Mouse (Mus musculus) lung, postnatal 0 days (tissue): ENCODE data around the gene Rbm19. TPM values are rescaled to one million over a fixed set of nuclear protein-coding genes. Genes with fewer than 3 reads are reported as not detected.

ENCODE experiments used
- ATAC-seq: fragments of 200-750 bp; cut with Nextera tagmentation; 2 replicates; pipeline ENCODE4 v1.8.0; 2017; ENCODE audit warnings: moderate library complexity
- DNase-seq: peaks from one replicate; pipeline ENCODE4 v3.0.0-alpha.2; 2016; ENCODE audit warnings: low spot score
- H3K27ac ChIP-seq: fragments of 300-500 bp; sonication (generic); 2 replicates; pipeline ENCODE4 v1.5.1; 2014; ENCODE audit warnings: antibody characterized with exemption, mild to moderate bottlenecking, low read length, mixed read lengths
- H3K27me3 ChIP-seq: fragments of 300-500 bp; sonication (generic); replicated peaks from 2 replicates; pipeline ENCODE4 v1.6.1; 2014; ENCODE audit warnings: low read length, mixed read lengths; ENCODE audit not compliant: insufficient read depth
- H3K36me3 ChIP-seq: fragments of 300-500 bp; sonication (generic); 2 replicates; pipeline ENCODE4 v1.6.1; 2014; ENCODE audit warnings: low read length, mixed read lengths; ENCODE audit not compliant: insufficient read depth
- H3K4me1 ChIP-seq: fragments of 300-500 bp; sonication (generic); 2 replicates; pipeline ENCODE4 v1.6.1; 2014; ENCODE audit warnings: antibody characterized with exemption, low read depth, low read length, mixed read lengths; ENCODE audit not compliant: insufficient read depth
- H3K4me2 ChIP-seq: fragments of 300-500 bp; sonication (generic); replicated peaks from 2 replicates; pipeline ENCODE4 v1.6.1; 2014; ENCODE audit warnings: low read depth, mild to moderate bottlenecking, low read length, moderate library complexity, mixed read lengths
- H3K4me3 ChIP-seq: fragments of 300-500 bp; sonication (generic); 2 replicates; pipeline ENCODE4 v1.5.1; 2014; ENCODE audit warnings: low read depth, low read length
- H3K9ac ChIP-seq: fragments of 300-500 bp; sonication (generic); replicated peaks from 2 replicates; pipeline ENCODE4 v1.6.1; 2014; ENCODE audit warnings: low read depth, mild to moderate bottlenecking
- H3K9me3 ChIP-seq: fragments of 300-500 bp; sonication (generic); 2 replicates; pipeline ENCODE4 v1.6.1; 2016; ENCODE audit warnings: low read length, mixed read lengths
- CTCF ChIP-seq: IDR thresholded peaks from 2 replicates; pipeline ENCODE4 v1.5.1; 2016; ENCODE audit warnings: antibody characterized with exemption, mild to moderate bottlenecking
- EP300 ChIP-seq: IDR thresholded peaks from 2 replicates; pipeline ENCODE4 v1.6.1; 2016; ENCODE audit warnings: antibody characterized with exemption, mild to moderate bottlenecking, control low read depth
- WGBS: fragments of 180-500 bp; shearing (Covaris S2); extraction: QIAGEN DNeasy Blood & Tissue Kit; methylation state at CpG from one replicate; pipeline ENCODE4 v1.1.7; 2014; 5-methylcytosine and 5-hydroxymethylcytosine counted together
- polyA plus RNA-seq: library from polyadenylated mRNA; unstranded; fragments of >200 nt; fragmentation: Nextera tagmentation; extraction: Ambion mirVana; gene quantifications from 2 replicates; pipeline ENCODE4 v1.2.1, GENCODE M21; 2015

Rbm19 gene
- polyA plus RNA-seq, 1 experiment from 2014 or later: 6.0 TPM

GRCm38 (mm10) chr5:120225383-120225782, 109.1 kb downstream of the Rbm19 start:
- no peak overlapping the region for H3K27ac ChIP-seq
- H3K9me3 ChIP-seq: no peaks in the 10 kb centered on the region

DNA sequence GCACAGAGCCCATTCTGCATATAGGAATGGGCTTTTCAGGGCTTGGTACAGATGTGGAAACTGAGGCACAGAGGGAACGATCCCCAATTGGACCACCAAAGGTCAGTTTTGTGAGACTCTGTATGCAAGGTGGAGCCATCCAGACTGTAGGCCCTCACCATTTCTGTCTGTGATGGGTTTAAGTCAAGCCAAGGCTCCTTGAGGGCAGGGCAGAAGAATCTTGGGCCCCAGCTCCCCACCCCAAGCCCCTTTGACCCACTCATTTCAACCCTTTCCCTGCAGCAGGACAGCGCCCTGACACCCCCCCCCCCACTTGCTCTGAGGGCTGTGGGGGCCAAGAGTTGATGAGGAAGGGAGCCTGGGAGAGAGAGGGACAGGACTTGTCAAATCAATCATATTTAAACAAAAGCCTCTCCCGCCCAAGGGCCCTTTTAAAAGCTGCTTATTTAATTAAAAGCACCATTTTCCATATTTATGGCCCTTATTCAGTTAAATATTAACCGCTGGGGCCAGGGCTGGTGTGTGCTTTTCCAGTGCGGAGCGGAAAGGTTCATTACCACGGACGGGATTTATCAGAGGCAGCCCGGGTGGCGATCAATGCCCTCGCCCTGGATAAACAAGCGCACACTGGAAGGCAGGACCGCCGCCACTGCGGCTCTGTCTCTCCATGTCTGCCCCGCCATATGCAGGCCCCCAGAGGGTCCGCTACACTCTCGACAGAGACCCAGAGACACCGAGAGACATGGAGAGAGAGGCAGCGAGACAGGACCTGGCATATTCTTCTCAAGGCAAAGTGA, 112.5 kb downstream of the Rbm19 start:
- Histone ChIP-seq H3K4me3 (no peak overlapping the region), H3K27me3 (no peaks in the 10 kb centered on the region), H3K27ac (no peak overlapping the region), H3K4me1 (no peaks in the 10 kb centered on the region), H3K9me3 (no peaks in the 10 kb centered on the region), H3K9ac (no peak overlapping the region), H3K36me3 (no peaks in the 10 kb centered on the region), H3K4me2 (no peak overlapping the region)
- TF ChIP-seq CTCF: no peak
- TF ChIP-seq EP300: no peak
- DNase-seq (no peak), ATAC-seq (no peak)
- WGBS: 27% methylated on average over 20 of the region's 20 CpGs

More at GRCm38 (mm10) chr5:120225383-120225782, 109.1 kb downstream of the Rbm19 start:
- no peak for ATAC-seq
- no peak overlapping the region for H3K4me3 ChIP-seq
- no peak for DNase-seq
- TF ChIP-seq CTCF: no peak
- TF ChIP-seq EP300: no peak
- no peak overlapping the region for H3K4me2 ChIP-seq
- H3K27me3 ChIP-seq: no peaks in the 10 kb centered on the region
- no peaks in the 10 kb centered on the region for H3K4me1 ChIP-seq
- 30% methylated on average over 14 of the region's 14 CpGs for WGBS
- no peaks in the 10 kb centered on the region for H3K36me3 ChIP-seq
- no peak overlapping the region for H3K9ac ChIP-seq

DNA sequence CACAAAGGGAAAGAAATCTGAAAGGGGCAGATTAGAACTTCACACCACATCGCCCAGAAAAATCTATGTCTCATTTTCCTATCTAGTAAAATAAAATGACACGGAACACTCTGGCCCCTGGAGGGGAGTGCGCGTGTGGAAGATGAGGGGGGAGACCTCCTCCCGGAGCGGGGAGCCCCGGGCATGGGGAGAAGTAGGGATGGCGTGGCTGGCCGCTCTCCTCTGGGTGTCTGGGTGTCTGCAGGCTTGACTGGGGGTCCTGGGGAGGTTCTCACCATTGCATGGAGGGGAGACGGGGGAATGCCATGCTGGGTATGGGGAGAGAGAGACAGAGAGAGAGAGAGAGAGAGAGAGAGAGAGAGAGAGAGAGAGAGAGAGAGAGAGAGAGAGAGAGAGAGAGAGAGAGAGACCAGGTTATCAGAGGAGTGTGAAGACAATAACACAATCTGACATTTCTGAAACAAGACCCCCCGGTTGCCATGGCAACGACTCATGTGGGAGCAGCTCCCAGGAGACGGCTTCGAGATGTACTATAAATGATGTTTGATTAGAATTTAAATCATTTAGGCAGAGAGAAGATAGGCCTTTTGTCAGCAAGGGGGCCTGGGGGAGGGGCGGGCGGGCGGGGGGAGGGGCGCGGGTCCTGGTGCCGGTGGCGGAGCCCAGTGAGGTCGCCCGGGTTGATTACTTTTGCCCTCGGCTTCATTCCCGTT, 115.3 kb downstream of the Rbm19 start:
- Histone ChIP-seq H3K4me2 (no peak overlapping the region), H3K9ac (no peak overlapping the region), H3K4me3 (no peak overlapping the region), H3K36me3 (no peaks in the 10 kb centered on the region), H3K27me3 (no peaks in the 10 kb centered on the region), H3K27ac (no peak overlapping the region), H3K4me1 (no peaks in the 10 kb centered on the region), H3K9me3 (no peaks in the 10 kb centered on the region)
- ATAC-seq (no peak), DNase-seq (no peak)
- TF ChIP-seq EP300 (no peak), CTCF (no peak)
- WGBS: 8% methylated on average over 21 of the region's 25 CpGs

GRCm38 (mm10) chr5:120235147-120235546, 118.9 kb downstream of the Rbm19 start:
- DNase-seq (no peak), ATAC-seq (no peak)
- Histone ChIP-seq H3K9ac (no peak overlapping the region), H3K9me3 (no peaks in the 10 kb centered on the region), H3K4me2 (no peak overlapping the region), H3K36me3 (no peaks in the 10 kb centered on the region), H3K27ac (no peak overlapping the region), H3K4me3 (no peak overlapping the region), H3K4me1 (no peaks in the 10 kb centered on the region), H3K27me3 (no peaks in the 10 kb centered on the region)
- TF ChIP-seq EP300 (no peak), CTCF (no peak)
- WGBS: 45% methylated on average over 5 of the region's 5 CpGs

DNA sequence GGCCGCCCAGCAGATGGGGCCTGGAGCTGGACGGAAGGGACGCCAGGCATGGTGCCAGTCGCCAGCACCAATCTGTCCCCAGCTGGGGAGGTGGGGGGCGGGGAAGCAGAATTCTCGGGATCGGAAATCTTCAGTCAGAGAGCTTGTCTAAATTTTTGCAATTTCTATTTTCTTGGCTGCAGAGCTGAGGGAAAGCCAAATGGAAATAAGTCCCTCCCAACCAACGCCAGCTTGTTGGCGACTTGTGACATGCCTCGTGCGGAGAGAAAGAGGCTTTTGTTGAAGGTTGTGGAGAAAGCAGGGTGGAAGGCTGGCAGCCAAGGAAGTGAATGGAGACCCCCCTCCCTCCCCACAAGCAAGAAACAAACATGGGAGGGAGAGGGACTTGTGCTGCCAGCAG, 119.3 kb downstream of the Rbm19 start:
- Histone ChIP-seq H3K4me3 (no peak overlapping the region), H3K9ac (no peak overlapping the region), H3K9me3 (no peaks in the 10 kb centered on the region), H3K36me3 (no peaks in the 10 kb centered on the region), H3K27me3 (no peaks in the 10 kb centered on the region), H3K27ac (no peak overlapping the region), H3K4me2 (no peak overlapping the region), H3K4me1 (no peaks in the 10 kb centered on the region)
- peak; percentile 29 for DNase-seq
- TF ChIP-seq EP300: no peak
- no peak for TF ChIP-seq CTCF
- WGBS: 47% methylated on average over 11 of the region's 11 CpGs
- no peak; the same call in 1 of the 2 replicates for ATAC-seq

DNA sequence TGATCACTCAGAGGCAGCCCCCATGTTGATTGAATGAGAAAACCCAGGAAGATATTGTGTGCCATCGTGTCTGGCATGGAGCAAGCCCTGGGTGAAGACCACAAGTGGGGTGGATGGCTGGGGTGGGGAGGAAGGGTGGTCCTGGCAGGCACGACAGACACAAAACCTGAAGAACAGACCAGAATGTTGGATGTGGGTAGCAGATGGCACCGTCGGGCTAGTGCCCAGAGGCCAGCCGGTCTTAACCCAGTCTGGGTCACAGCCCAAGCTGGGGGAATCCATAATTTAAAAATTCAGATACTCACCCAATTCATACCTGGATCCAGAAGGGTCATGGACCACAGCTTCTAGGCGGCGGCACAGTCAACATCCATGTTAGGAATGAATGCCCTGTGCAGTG, 123.8 kb downstream of the Rbm19 start:
- 87% methylated on average over 7 of the region's 7 CpGs for WGBS
- H3K9me3 ChIP-seq: no peaks in the 10 kb centered on the region
- H3K4me3 ChIP-seq: no peak overlapping the region
- ATAC-seq (no peak), DNase-seq (no peak)
- H3K27ac ChIP-seq: no peak overlapping the region
- H3K4me1 ChIP-seq: no peaks in the 10 kb centered on the region
- TF ChIP-seq EP300 (no peak), CTCF (no peak)
- no peaks in the 10 kb centered on the region for H3K27me3 ChIP-seq
- no peak overlapping the region for H3K9ac ChIP-seq
- H3K4me2 ChIP-seq: no peak overlapping the region
- no peaks in the 10 kb centered on the region for H3K36me3 ChIP-seq
